Mouse (Mus musculus): ENCODE results near the gene Tmem91. TPM values are rescaled to one million over a fixed set of nuclear protein-coding genes. Genes with fewer than 3 reads are reported as not detected.

The Tmem91 gene
- polyA plus RNA-seq, 1 experiment from 2014 or later, result 1.9 TPM

DNA sequence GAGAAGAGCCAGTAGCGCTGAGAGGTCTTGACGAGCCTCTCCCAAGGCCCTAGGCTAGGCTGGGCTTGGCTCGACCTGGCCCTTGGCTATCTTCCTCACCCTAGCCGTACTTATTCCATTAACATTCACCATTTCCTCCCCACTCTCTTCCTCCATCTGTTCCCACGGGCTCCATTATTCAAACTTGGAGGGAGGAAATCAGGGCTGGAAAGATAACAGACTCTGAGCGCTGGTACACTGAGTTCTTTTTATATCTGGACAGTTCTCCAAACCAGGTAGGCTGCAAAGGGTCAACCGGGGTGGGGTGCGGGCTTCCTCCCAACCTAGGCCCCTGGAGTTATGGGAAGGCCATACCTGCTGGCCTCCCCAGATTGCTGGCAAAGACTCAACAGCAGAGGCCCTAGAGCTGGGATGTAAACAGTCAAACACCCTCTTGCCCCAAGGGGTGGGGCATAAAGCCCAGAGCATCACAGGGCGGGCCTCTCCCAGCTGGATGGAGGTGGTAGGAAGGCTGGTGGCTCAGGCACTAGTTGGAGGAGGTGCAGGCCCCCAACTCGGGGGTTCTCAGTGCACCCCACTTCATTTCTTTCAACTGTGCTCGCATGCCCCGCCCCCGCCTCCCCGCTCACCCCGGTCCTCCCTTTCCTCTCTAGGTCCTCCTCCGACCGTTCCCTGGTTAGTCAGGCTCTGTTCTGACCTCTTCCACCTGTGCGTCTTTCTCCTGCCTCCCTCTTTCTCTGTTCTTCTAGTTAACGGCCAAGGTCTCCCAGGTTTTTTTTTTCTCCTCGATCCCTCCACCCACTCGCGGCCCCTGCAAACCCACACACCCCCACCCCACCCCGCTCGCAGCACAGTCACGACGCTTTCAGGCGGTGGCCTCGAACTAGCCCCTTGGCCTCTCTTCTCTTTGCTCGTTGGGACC lies 48.2 kb downstream of the Tmem91 start, which contains the start of gene B3gnt8:
Gene B3gnt8, plus strand, starts transcription at position 146 of the 922 bp plus-strand sequence.
- Histone ChIP-seq H3K27me3 (ENCODE audit: insufficient read depth, poor library complexity, severe bottlenecking) (0 out of 2 replicates have a peak, but pooled peaks cover 9% of the 10 kb centered on the region), H3K4me1 (peaks cover 41% of the 10 kb centered on the region), H3K27ac (peak within 1 kb of the TSS; percentile 74), H3K36me3 (peaks cover 59% of the 10 kb centered on the region), H3K4me3 (peak within 1 kb of the TSS; percentile 63), H3K9me3 (no peaks in the 10 kb centered on the region)
- DNase-seq (ENCODE audit: low spot score), result no peak
- WGBS, result 9% methylated on average over 29 of the region's 29 CpGs

DNA sequence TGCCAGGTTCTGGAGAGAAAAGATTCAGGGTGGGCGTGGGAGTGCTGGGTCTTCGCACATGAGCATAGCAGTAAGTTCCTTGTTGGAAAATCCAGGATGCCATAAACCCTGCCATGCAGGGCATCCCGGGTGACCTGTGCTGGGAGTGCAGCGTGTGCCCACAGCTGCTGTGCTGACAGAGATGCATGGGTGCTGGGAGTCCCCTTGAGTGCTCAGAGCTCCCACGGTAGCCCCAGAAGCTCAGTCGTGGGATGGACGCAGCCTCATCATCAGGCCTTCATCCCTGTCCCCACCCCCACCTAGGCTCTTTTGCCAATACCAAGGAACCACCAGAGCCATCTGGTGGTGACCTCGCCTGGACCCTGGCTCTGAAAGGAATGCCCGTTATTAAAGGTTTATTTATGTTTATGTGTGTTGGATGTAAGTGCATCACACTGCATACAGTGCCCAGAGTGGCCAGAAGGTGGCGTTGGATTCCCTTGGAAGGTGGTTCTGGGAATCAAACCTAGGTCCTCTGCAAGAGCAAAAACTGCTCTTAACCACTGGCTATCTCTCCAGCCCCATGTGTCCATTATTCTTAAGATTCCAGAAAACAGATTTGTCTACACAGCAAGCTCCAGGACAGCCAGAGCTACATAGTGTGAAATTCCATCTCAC lies 49.2 kb downstream of the Tmem91 start:
- no peaks in the 10 kb centered on the region for H3K9me3 ChIP-seq
- H3K4me1 ChIP-seq, result peaks cover 41% of the 10 kb centered on the region
- H3K27me3 ChIP-seq (ENCODE audit: insufficient read depth, poor library complexity, severe bottlenecking), result 0 out of 2 replicates have a peak, but pooled peaks cover 9% of the 10 kb centered on the region
- 75% methylated on average over 10 of the region's 10 CpGs for WGBS
- H3K36me3 ChIP-seq, result peaks cover 63% of the 10 kb centered on the region
- DNase-seq (ENCODE audit: low spot score), result no peak
- H3K27ac ChIP-seq, result no peak overlapping the region
- no peak overlapping the region for H3K4me3 ChIP-seq

- Histone ChIP-seq H3K36me3 (peaks cover 56% of the 10 kb centered on the region), H3K4me3 (no peak overlapping the region), H3K4me1 (peaks cover 46% of the 10 kb centered on the region), H3K27ac (0 out of 2 replicates have a peak overlapping the region, but pooled peaks have one; percentile 26), H3K27me3 (ENCODE audit: insufficient read depth, poor library complexity, severe bottlenecking) (0 out of 2 replicates have a peak, but pooled peaks cover 9% of the 10 kb centered on the region), H3K9me3 (no peaks in the 10 kb centered on the region)
- DNase-seq (ENCODE audit: low spot score), result no peak
- WGBS, result 41% methylated on average over 5 of the region's 5 CpGs
Observed at GRCm38 (mm10) chr7:25624851-25625250, 50.1 kb downstream of the Tmem91 start.

- DNase-seq (ENCODE audit: low spot score), result no peak
- WGBS, result 89% methylated on average over 11 of the region's 11 CpGs
- peaks cover 48% of the 10 kb centered on the region for H3K36me3 ChIP-seq
- no peak overlapping the region for H3K27ac ChIP-seq
- no peak overlapping the region for H3K4me3 ChIP-seq
- H3K9me3 ChIP-seq, result no peaks in the 10 kb centered on the region
- 0 out of 2 replicates have a peak, but pooled peaks cover 4% of the 10 kb centered on the region for H3K27me3 ChIP-seq (ENCODE audit: insufficient read depth, poor library complexity, severe bottlenecking)
- peaks cover 47% of the 10 kb centered on the region for H3K4me1 ChIP-seq
Observed at GRCm38 (mm10) chr7:25623857-25624370, 51.1 kb downstream of the Tmem91 start.

GRCm38 (mm10) chr7:25620751-25621150 lies 54.2 kb downstream of the Tmem91 start:
- Histone ChIP-seq H3K36me3 (peaks cover 47% of the 10 kb centered on the region), H3K27ac (no peak overlapping the region), H3K9me3 (no peaks in the 10 kb centered on the region), H3K4me3 (no peak overlapping the region), H3K27me3 (ENCODE audit: insufficient read depth, poor library complexity, severe bottlenecking) (no peaks in the 10 kb centered on the region), H3K4me1 (peaks cover 17% of the 10 kb centered on the region)
- DNase-seq (ENCODE audit: low spot score), result peak; percentile 31
- 89% methylated on average over 11 of the region's 11 CpGs for WGBS

GRCm38 (mm10) chr7:25620101-25620500 lies 54.9 kb downstream of the Tmem91 start:
- H3K4me3 ChIP-seq, result peak overlapping the region; percentile 83
- no peaks in the 10 kb centered on the region for H3K9me3 ChIP-seq
- peaks cover 14% of the 10 kb centered on the region for H3K4me1 ChIP-seq
- H3K36me3 ChIP-seq, result peaks cover 41% of the 10 kb centered on the region
- peaks cover 3% of the 10 kb centered on the region; the same call in 1 of the 2 replicates for H3K27me3 ChIP-seq (ENCODE audit: insufficient read depth, poor library complexity, severe bottlenecking)
- H3K27ac ChIP-seq, result no peak overlapping the region
- 91% methylated on average over 5 of the region's 5 CpGs for WGBS
- peak; percentile 58 for DNase-seq (ENCODE audit: low spot score)

GRCm38 (mm10) chr7:25619722-25619991 lies 55.3 kb downstream of the Tmem91 start:
- Histone ChIP-seq H3K4me3 (peak overlapping the region; percentile 83), H3K36me3 (peaks cover 37% of the 10 kb centered on the region), H3K27me3 (ENCODE audit: insufficient read depth, poor library complexity, severe bottlenecking) (peaks cover 3% of the 10 kb centered on the region; the same call in 1 of the 2 replicates), H3K9me3 (no peaks in the 10 kb centered on the region), H3K4me1 (peaks cover 9% of the 10 kb centered on the region), H3K27ac (peak overlapping the region; percentile 89)
- no peak for DNase-seq (ENCODE audit: low spot score)
- WGBS, result 19% methylated on average over 5 of the region's 5 CpGs

Other genes with a start within 250 kb of the Tmem91 start
- 1.3 and 1.6 TPM in 2 replicates for gene Ceacam1, start 197.6 kb downstream of the Tmem91 start, polyA plus RNA-seq (2016; fragmentation: Nextera tagmentation; extraction: Ambion mirVana)
- not detected in 2 replicates for gene Ceacam2, start 135.3 kb downstream of the Tmem91 start, polyA plus RNA-seq (2016; fragmentation: Nextera tagmentation; extraction: Ambion mirVana)
- gene Erich4, start 59.3 kb downstream of the Tmem91 start, polyA plus RNA-seq (2016; fragmentation: Nextera tagmentation; extraction: Ambion mirVana), result not detected in 2 replicates
- gene Dmac2, start 55.8 kb downstream of the Tmem91 start, polyA plus RNA-seq (2016; fragmentation: Nextera tagmentation; extraction: Ambion mirVana), result 48.9 and 54.6 TPM in 2 replicates
- gene B3gnt8, start 48.5 kb downstream of the Tmem91 start, polyA plus RNA-seq (2016; fragmentation: Nextera tagmentation; extraction: Ambion mirVana), result 5.2 and 5.4 TPM in 2 replicates
- 51.7 and 51.8 TPM in 2 replicates for gene Bckdha, start 16.2 kb downstream of the Tmem91 start, polyA plus RNA-seq (2016; fragmentation: Nextera tagmentation; extraction: Ambion mirVana)
- 50.6 and 74.8 TPM in 2 replicates for gene Exosc5, start 16.0 kb downstream of the Tmem91 start, polyA plus RNA-seq (2016; fragmentation: Nextera tagmentation; extraction: Ambion mirVana)
- gene B9d2, start 5.6 kb upstream of the Tmem91 start, polyA plus RNA-seq (2016; fragmentation: Nextera tagmentation; extraction: Ambion mirVana), result 34.2 and 35.8 TPM in 2 replicates
- gene Tgfb1, start 11.8 kb upstream of the Tmem91 start, polyA plus RNA-seq (2016; fragmentation: Nextera tagmentation; extraction: Ambion mirVana), result 4.1 and 4.8 TPM in 2 replicates
- 30.1 and 30.2 TPM in 2 replicates for gene Ccdc97, start 43.9 kb upstream of the Tmem91 start, polyA plus RNA-seq (2016; fragmentation: Nextera tagmentation; extraction: Ambion mirVana)
- 45.3 and 54.6 TPM in 2 replicates for gene Hnrnpul1, start 79.6 kb upstream of the Tmem91 start, polyA plus RNA-seq (2016; fragmentation: Nextera tagmentation; extraction: Ambion mirVana)
- gene Axl, start 113.5 kb upstream of the Tmem91 start, polyA plus RNA-seq (2016; fragmentation: Nextera tagmentation; extraction: Ambion mirVana), result 53.3 and 54.3 TPM in 2 replicates
- 4.7 and 5.5 TPM in 2 replicates for gene Cyp2s1, start 141.7 kb upstream of the Tmem91 start, polyA plus RNA-seq (2016; fragmentation: Nextera tagmentation; extraction: Ambion mirVana)
- not detected in 2 replicates for gene Cyp2b10, start 222.5 kb upstream of the Tmem91 start, polyA plus RNA-seq (2016; fragmentation: Nextera tagmentation; extraction: Ambion mirVana)

Measured in heart, embryonic 10.5 days (tissue).